Mouse (Mus musculus) midbrain, embryonic 13.5 days (tissue): Measurements from ENCODE around the gene Slc44a3. TPM values are rescaled to one million over a fixed set of nuclear protein-coding genes. Genes with fewer than 3 reads are reported as not detected.

Source experiments
- ATAC-seq: fragments of 200-750 bp; cut with Nextera tagmentation; 2 replicates; pipeline ENCODE4 v1.8.0; 2017; ENCODE audit warnings: mild to moderate bottlenecking, moderate TSS enrichment, moderate library complexity
- H3K27ac ChIP-seq: fragments of 300-500 bp; sonication (generic); 2 replicates; pipeline ENCODE4 v1.5.1; 2015; ENCODE audit warnings: inconsistent platforms, mild to moderate bottlenecking, moderate library complexity
- H3K27me3 ChIP-seq: fragments of 300-500 bp; sonication (generic); 2 replicates; pipeline ENCODE4 v1.6.1; 2015; ENCODE audit warnings: mild to moderate bottlenecking, inconsistent platforms
- H3K36me3 ChIP-seq: fragments of 300-500 bp; sonication (generic); 2 replicates; pipeline ENCODE4 v1.6.1; 2015; ENCODE audit warnings: mild to moderate bottlenecking, inconsistent platforms
- H3K4me1 ChIP-seq: fragments of 300-500 bp; sonication (generic); replicated peaks from 2 replicates; pipeline ENCODE4 v1.6.1; 2015; ENCODE audit warnings: inconsistent platforms
- H3K4me2 ChIP-seq: fragments of 300-500 bp; sonication (generic); replicated peaks from 2 replicates; pipeline ENCODE4 v1.6.1; 2015; ENCODE audit warnings: moderate library complexity, mild to moderate bottlenecking, inconsistent platforms
- H3K4me3 ChIP-seq: fragments of 300-500 bp; sonication (generic); replicated peaks from 2 replicates; pipeline ENCODE4 v1.5.1; 2015; ENCODE audit warnings: mild to moderate bottlenecking, inconsistent platforms
- H3K9ac ChIP-seq: fragments of 300-500 bp; sonication (generic); replicated peaks from 2 replicates; pipeline ENCODE4 v1.6.1; 2015; ENCODE audit warnings: mild to moderate bottlenecking, inconsistent platforms
- H3K9me3 ChIP-seq: fragments of 300-500 bp; sonication (generic); 2 replicates; pipeline ENCODE4 v1.6.1; 2016; ENCODE audit warnings: mild to moderate bottlenecking, inconsistent platforms
- WGBS: fragments of 180-500 bp; shearing (Covaris S2); methylation state at CpG from one replicate; pipeline ENCODE4 v1.1.7; 2015; 5-methylcytosine and 5-hydroxymethylcytosine counted together
- polyA plus RNA-seq: library from polyadenylated mRNA; unstranded; fragments of >200 nt; fragmentation: Nextera tagmentation; extraction: Ambion mirVana; gene quantifications from 2 replicates; pipeline ENCODE4 v1.2.1, GENCODE M21; 2015

Slc44a3 gene
- polyA plus RNA-seq, 1 experiment from 2014 or later = 0.86 TPM

GRCm38 (mm10) chr3:121467094-121467552 is 65.1 kb downstream of the Slc44a3 start:
- H3K4me2 ChIP-seq = no peak overlapping the region
- H3K27ac ChIP-seq = no peak overlapping the region
- H3K4me1 ChIP-seq = peaks cover 43% of the 10 kb centered on the region
- H3K9me3 ChIP-seq = no peaks in the 10 kb centered on the region
- WGBS = 89% methylated on average over 10 of the region's 10 CpGs
- no peak overlapping the region for H3K4me3 ChIP-seq
- H3K9ac ChIP-seq = no peak overlapping the region
- no peaks in the 10 kb centered on the region for H3K27me3 ChIP-seq
- H3K36me3 ChIP-seq = no peaks in the 10 kb centered on the region
- no peak for ATAC-seq

GRCm38 (mm10) chr3:121465795-121466194 is 66.4 kb downstream of the Slc44a3 start:
- peaks cover 11% of the 10 kb centered on the region for H3K36me3 ChIP-seq
- H3K9ac ChIP-seq = no peak overlapping the region
- peak; percentile 65 for ATAC-seq
- H3K27me3 ChIP-seq = no peaks in the 10 kb centered on the region
- H3K4me2 ChIP-seq = no peak overlapping the region
- no peaks in the 10 kb centered on the region for H3K9me3 ChIP-seq
- no peak overlapping the region for H3K27ac ChIP-seq
- H3K4me1 ChIP-seq = peaks cover 43% of the 10 kb centered on the region
- WGBS = 59% methylated on average over 10 of the region's 10 CpGs
- H3K4me3 ChIP-seq = no peak overlapping the region

- peaks cover 40% of the 10 kb centered on the region for H3K4me1 ChIP-seq
- WGBS = 24% methylated on average over 7 of the region's 7 CpGs
- H3K27ac ChIP-seq = peak overlapping the region; percentile 68
- no peaks in the 10 kb centered on the region for H3K9me3 ChIP-seq
- ATAC-seq = no peak
- peaks cover 16% of the 10 kb centered on the region for H3K36me3 ChIP-seq
- no peak overlapping the region for H3K4me3 ChIP-seq
- no peak overlapping the region for H3K9ac ChIP-seq
- H3K27me3 ChIP-seq = no peaks in the 10 kb centered on the region
- H3K4me2 ChIP-seq = no peak overlapping the region
Observed at GRCm38 (mm10) chr3:121464733-121465305, 67.4 kb downstream of the Slc44a3 start.

GRCm38 (mm10) chr3:121462782-121463181 is 69.4 kb downstream of the Slc44a3 start:
- H3K36me3 ChIP-seq = peaks cover 35% of the 10 kb centered on the region
- no peak overlapping the region for H3K4me3 ChIP-seq
- H3K27ac ChIP-seq = no peak overlapping the region
- H3K9ac ChIP-seq = no peak overlapping the region
- peaks cover 25% of the 10 kb centered on the region for H3K4me1 ChIP-seq
- no peak for ATAC-seq
- no peaks in the 10 kb centered on the region for H3K9me3 ChIP-seq
- no peaks in the 10 kb centered on the region for H3K27me3 ChIP-seq
- H3K4me2 ChIP-seq = no peak overlapping the region
- WGBS = 95% methylated on average over 3 of the region's 3 CpGs

GRCm38 (mm10) chr3:121461477-121461876 is 70.7 kb downstream of the Slc44a3 start:
- no peaks in the 10 kb centered on the region for H3K9me3 ChIP-seq
- H3K27ac ChIP-seq = no peak overlapping the region
- H3K9ac ChIP-seq = no peak overlapping the region
- no peak overlapping the region for H3K4me2 ChIP-seq
- H3K4me3 ChIP-seq = no peak overlapping the region
- H3K4me1 ChIP-seq = peaks cover 25% of the 10 kb centered on the region
- 94% methylated on average over 13 of the region's 13 CpGs for WGBS
- no peak for ATAC-seq
- peaks cover 48% of the 10 kb centered on the region for H3K36me3 ChIP-seq
- H3K27me3 ChIP-seq = no peaks in the 10 kb centered on the region

GRCm38 (mm10) chr3:121460473-121461193 is 71.6 kb downstream of the Slc44a3 start:
- no peak overlapping the region for H3K4me3 ChIP-seq
- WGBS = 89% methylated on average over 16 of the region's 16 CpGs
- no peak overlapping the region for H3K4me2 ChIP-seq
- H3K27ac ChIP-seq = no peak overlapping the region
- H3K4me1 ChIP-seq = peaks cover 20% of the 10 kb centered on the region
- H3K36me3 ChIP-seq = peaks cover 57% of the 10 kb centered on the region
- no peak overlapping the region for H3K9ac ChIP-seq
- no peaks in the 10 kb centered on the region for H3K27me3 ChIP-seq
- no peaks in the 10 kb centered on the region for H3K9me3 ChIP-seq
- no peak for ATAC-seq

- Histone ChIP-seq H3K4me1 (peaks cover 2% of the 10 kb centered on the region), H3K36me3 (peaks cover 75% of the 10 kb centered on the region), H3K4me2 (no peak overlapping the region), H3K9ac (no peak overlapping the region), H3K9me3 (no peaks in the 10 kb centered on the region), H3K27ac (no peak overlapping the region), H3K4me3 (no peak overlapping the region), H3K27me3 (no peaks in the 10 kb centered on the region)
- no peak for ATAC-seq
- WGBS = 83% methylated on average over 14 of the region's 14 CpGs
Observed at GRCm38 (mm10) chr3:121458545-121459492, 73.4 kb downstream of the Slc44a3 start.

GRCm38 (mm10) chr3:121451404-121451803 is 80.8 kb downstream of the Slc44a3 start:
- Histone ChIP-seq H3K4me3 (no peak overlapping the region), H3K9me3 (no peaks in the 10 kb centered on the region), H3K4me2 (no peak overlapping the region), H3K4me1 (peaks cover 23% of the 10 kb centered on the region), H3K27ac (no peak overlapping the region), H3K9ac (no peak overlapping the region), H3K27me3 (no peaks in the 10 kb centered on the region), H3K36me3 (peaks cover 59% of the 10 kb centered on the region)
- no peak for ATAC-seq
- 79% methylated on average over 10 of the region's 10 CpGs for WGBS

GRCm38 (mm10) chr3:121449527-121449926 is 82.7 kb downstream of the Slc44a3 start:
- no peak for ATAC-seq
- Histone ChIP-seq H3K36me3 (peaks cover 47% of the 10 kb centered on the region), H3K4me3 (no peak overlapping the region), H3K4me1 (peaks cover 26% of the 10 kb centered on the region), H3K27ac (no peak overlapping the region), H3K27me3 (no peaks in the 10 kb centered on the region), H3K9me3 (peaks cover 2% of the 10 kb centered on the region; the same call in 1 of the 2 replicates), H3K9ac (no peak overlapping the region), H3K4me2 (no peak overlapping the region)
- 82% methylated on average over 8 of the region's 8 CpGs for WGBS

GRCm38 (mm10) chr3:121448606-121449005 is 83.6 kb downstream of the Slc44a3 start:
- H3K4me1 ChIP-seq = peaks cover 26% of the 10 kb centered on the region
- peak overlapping the region; percentile 45; the same call in 1 of the 2 replicates for H3K27ac ChIP-seq
- H3K9ac ChIP-seq = no peak overlapping the region
- H3K4me2 ChIP-seq = 0 out of 2 replicates have a peak overlapping the region, but pooled peaks have one; percentile 2
- 64% methylated on average over 8 of the region's 8 CpGs for WGBS
- H3K9me3 ChIP-seq = peaks cover 4% of the 10 kb centered on the region; the same call in 1 of the 2 replicates
- H3K36me3 ChIP-seq = peaks cover 43% of the 10 kb centered on the region
- peak; percentile 49 for ATAC-seq
- H3K4me3 ChIP-seq = no peak overlapping the region
- H3K27me3 ChIP-seq = no peaks in the 10 kb centered on the region

- Histone ChIP-seq H3K4me1 (peaks cover 26% of the 10 kb centered on the region), H3K36me3 (peaks cover 45% of the 10 kb centered on the region), H3K27ac (peak overlapping the region; percentile 45; the same call in 1 of the 2 replicates), H3K9ac (no peak overlapping the region), H3K27me3 (no peaks in the 10 kb centered on the region), H3K4me2 (0 out of 2 replicates have a peak overlapping the region, but pooled peaks have one; percentile 2), H3K9me3 (peaks cover 4% of the 10 kb centered on the region; the same call in 1 of the 2 replicates), H3K4me3 (no peak overlapping the region)
- peak; percentile 64 for ATAC-seq
- 16% methylated on average over 11 of the region's 11 CpGs for WGBS
Observed at GRCm38 (mm10) chr3:121448029-121448468, 84.2 kb downstream of the Slc44a3 start.
